Mouse (Mus musculus): ENCODE results near the gene Cbl. TPM values are rescaled to one million over a fixed set of nuclear protein-coding genes. Genes with fewer than 3 reads are reported as not detected.

Gene Cbl
- polyA plus RNA-seq, 1 experiment from 2014 or later, result 9.9 TPM

DNA sequence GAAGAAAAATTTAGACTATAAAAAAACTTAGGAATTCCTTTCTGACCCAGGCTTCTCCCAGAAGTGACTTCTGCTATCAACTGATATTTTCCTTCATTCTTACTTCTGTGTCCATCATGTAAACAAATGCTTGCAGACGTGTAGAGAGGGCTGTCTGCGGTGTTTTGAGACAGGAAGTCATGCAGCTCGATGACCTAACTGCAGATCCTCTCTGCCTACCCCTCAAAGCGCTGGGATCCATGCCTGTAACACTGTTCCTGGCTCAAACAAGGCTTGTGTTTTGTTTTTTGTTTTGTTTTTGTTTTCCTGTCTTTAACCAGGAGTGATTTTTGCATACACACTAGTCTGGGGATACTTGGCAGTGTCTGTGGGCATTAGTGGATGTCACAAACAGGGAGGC is 96.0 kb downstream of the Cbl start:
- no peak for TF ChIP-seq CTCF (IDR thresholded peaks at IDR 0.05; ENCODE audit: low read depth)
- Histone ChIP-seq H3K27ac (no peak overlapping the region), H3K9ac (ENCODE audit: low read depth, low read length) (no peak overlapping the region), H3K4me2 (ENCODE audit: low read length) (no peak overlapping the region), H3K9me3 (replicated peaks; ENCODE audit: low read length) (no peaks in the 10 kb centered on the region), H3K27me3 (ENCODE audit: insufficient read depth, low read length) (no peaks in the 10 kb centered on the region), H3K4me3 (replicated peaks; ENCODE audit: low read depth, low read length) (no peak overlapping the region), H3K4me1 (replicated peaks; ENCODE audit: insufficient read depth, low read length) (peaks cover 15% of the 10 kb centered on the region), H3K36me3 (ENCODE audit: insufficient read depth, low read length) (0 out of 2 replicates have a peak, but pooled peaks cover 26% of the 10 kb centered on the region)
- DNase-seq (ENCODE audit: low spot score), result no peak
- WGBS, result 56% methylated on average over 4 of the region's 4 CpGs
- ATAC-seq (replicated peaks; ENCODE audit: low FRiP score, low read depth), result no peak

DNA sequence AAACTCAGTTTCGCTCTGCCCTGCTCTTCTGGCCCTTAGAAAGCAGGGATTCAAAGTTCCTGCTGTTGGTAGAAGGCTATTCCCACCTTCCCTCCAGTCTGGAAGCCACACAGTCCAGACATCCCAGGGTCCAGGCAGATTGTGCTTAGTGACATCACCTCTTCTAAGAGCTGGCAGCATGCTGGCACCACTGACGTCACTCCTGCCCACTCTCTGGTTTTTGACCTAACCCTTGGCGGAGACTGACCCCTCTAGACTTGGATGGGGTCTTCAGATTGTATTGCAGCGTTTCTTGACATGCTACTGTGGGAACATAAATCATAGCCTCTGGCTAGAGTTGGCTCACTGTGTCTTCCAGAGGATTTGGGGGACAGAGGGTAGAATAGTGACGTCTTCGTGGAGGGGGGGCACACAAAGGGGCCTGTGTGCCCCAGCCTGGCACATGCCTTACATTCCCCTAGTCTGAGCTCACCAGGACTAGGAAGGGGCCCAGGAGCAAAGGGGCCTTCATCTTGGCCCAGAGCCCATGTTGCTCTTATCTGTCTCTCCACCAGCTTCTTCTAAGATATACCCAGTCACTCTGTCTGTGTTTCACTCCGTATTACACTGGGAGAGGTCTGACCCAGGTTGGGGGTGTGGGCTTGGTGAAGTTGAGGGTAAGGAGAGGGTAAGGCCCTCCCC is 98.0 kb downstream of the Cbl start:
- 30% methylated on average over 7 of the region's 7 CpGs for WGBS
- Histone ChIP-seq H3K27ac (peak overlapping the region; percentile 88; the same call in 1 of the 2 replicates), H3K4me3 (replicated peaks; ENCODE audit: low read depth, low read length) (peak overlapping the region; percentile 54), H3K4me1 (replicated peaks; ENCODE audit: insufficient read depth, low read length) (peaks cover 21% of the 10 kb centered on the region), H3K4me2 (ENCODE audit: low read length) (peak overlapping the region; percentile 81), H3K36me3 (ENCODE audit: insufficient read depth, low read length) (0 out of 2 replicates have a peak, but pooled peaks cover 15% of the 10 kb centered on the region), H3K9me3 (replicated peaks; ENCODE audit: low read length) (no peaks in the 10 kb centered on the region), H3K27me3 (ENCODE audit: insufficient read depth, low read length) (no peaks in the 10 kb centered on the region), H3K9ac (ENCODE audit: low read depth, low read length) (peak overlapping the region; percentile 69)
- DNase-seq (ENCODE audit: low spot score), result peak; percentile 34
- no peak for TF ChIP-seq CTCF (IDR thresholded peaks at IDR 0.05; ENCODE audit: low read depth)
- peak; percentile 16; the same call in 1 of the 2 replicates for ATAC-seq (replicated peaks; ENCODE audit: low FRiP score, low read depth)

- peak overlapping the region; percentile 54 for H3K4me3 ChIP-seq (replicated peaks; ENCODE audit: low read depth, low read length)
- whole genome bisulfite sequencing, result 1% methylated on average over 45 of the region's 49 CpGs
Measured at GRCm38 (mm10) chr9:44134851-44135730, 98.8 kb downstream of the Cbl start.

GRCm38 (mm10) chr9:44134101-44134850 is 99.6 kb downstream of the Cbl start, which contains the start of gene Mcam:
Mcam (plus strand) TSS chr9:44134469.
- under 1% methylated on average over 47 of the region's 55 CpGs for WGBS
- H3K4me1 ChIP-seq (replicated peaks; ENCODE audit: insufficient read depth, low read length), result peaks cover 35% of the 10 kb centered on the region
- ATAC-seq (replicated peaks; ENCODE audit: low FRiP score, low read depth), result peak; percentile 15; the same call in 1 of the 2 replicates

More at GRCm38 (mm10) chr9:44134851-44135730, 98.8 kb downstream of the Cbl start:
- peak overlapping the region; percentile 81 for H3K4me2 ChIP-seq (ENCODE audit: low read length)
- no peak for TF ChIP-seq CTCF (IDR thresholded peaks at IDR 0.05; ENCODE audit: low read depth)
- ATAC-seq (replicated peaks; ENCODE audit: low FRiP score, low read depth), result no peak
- H3K36me3 ChIP-seq (ENCODE audit: insufficient read depth, low read length), result 0 out of 2 replicates have a peak, but pooled peaks cover 11% of the 10 kb centered on the region
- peak overlapping the region; percentile 88 for H3K27ac ChIP-seq
- H3K4me1 ChIP-seq (replicated peaks; ENCODE audit: insufficient read depth, low read length), result peaks cover 29% of the 10 kb centered on the region
- H3K27me3 ChIP-seq (ENCODE audit: insufficient read depth, low read length), result no peaks in the 10 kb centered on the region
- H3K9ac ChIP-seq (ENCODE audit: low read depth, low read length), result peak overlapping the region; percentile 69
- DNase-seq (ENCODE audit: low spot score), result peak; percentile 62
- no peaks in the 10 kb centered on the region for H3K9me3 ChIP-seq (replicated peaks; ENCODE audit: low read length)

GRCm38 (mm10) chr9:44133287-44133686 is 100.6 kb downstream of the Cbl start:
- peak overlapping the region; percentile 81 for H3K4me2 ChIP-seq (ENCODE audit: low read length)
- DNase-seq (ENCODE audit: low spot score) (no peak), ATAC-seq (replicated peaks; ENCODE audit: low FRiP score, low read depth) (no peak)
- H3K4me1 ChIP-seq (replicated peaks; ENCODE audit: insufficient read depth, low read length), result peaks cover 35% of the 10 kb centered on the region
- H3K9ac ChIP-seq (ENCODE audit: low read depth, low read length), result peak overlapping the region; percentile 69; the same call in 1 of the 2 replicates
- H3K9me3 ChIP-seq (replicated peaks; ENCODE audit: low read length), result no peaks in the 10 kb centered on the region
- 20% methylated on average over 2 of the region's 2 CpGs for WGBS
- peak overlapping the region; percentile 88 for H3K27ac ChIP-seq
- no peaks in the 10 kb centered on the region for H3K36me3 ChIP-seq (ENCODE audit: insufficient read depth, low read length)
- peak overlapping the region; percentile 54 for H3K4me3 ChIP-seq (replicated peaks; ENCODE audit: low read depth, low read length)
- no peak for TF ChIP-seq CTCF (IDR thresholded peaks at IDR 0.05; ENCODE audit: low read depth)
- no peaks in the 10 kb centered on the region for H3K27me3 ChIP-seq (ENCODE audit: insufficient read depth, low read length)

More at GRCm38 (mm10) chr9:44134101-44134850, 99.6 kb downstream of the Cbl start, which contains the start of gene Mcam:
- peak within 1 kb of the TSS; percentile 69 for H3K9ac ChIP-seq (ENCODE audit: low read depth, low read length)
- TF ChIP-seq CTCF (IDR thresholded peaks at IDR 0.05; ENCODE audit: low read depth), result peak; percentile 24; the same call in 1 of the 2 replicates
- peak; percentile 81 for DNase-seq (ENCODE audit: low spot score)
- peak within 1 kb of the TSS; percentile 81 for H3K4me2 ChIP-seq (ENCODE audit: low read length)
- H3K27ac ChIP-seq, result peak within 1 kb of the TSS; percentile 88
- no peaks in the 10 kb centered on the region for H3K27me3 ChIP-seq (ENCODE audit: insufficient read depth, low read length)
- peak within 1 kb of the TSS; percentile 54 for H3K4me3 ChIP-seq (replicated peaks; ENCODE audit: low read depth, low read length)
- H3K9me3 ChIP-seq (replicated peaks; ENCODE audit: low read length), result no peaks in the 10 kb centered on the region
- H3K36me3 ChIP-seq (ENCODE audit: insufficient read depth, low read length), result 0 out of 2 replicates have a peak, but pooled peaks cover 3% of the 10 kb centered on the region
